Mouse (Mus musculus): Measurements from ENCODE around the gene Serpinb1b.

GRCm38 (mm10) chr13:33089566-33089965, 11.2 kb downstream of the Serpinb1b start:
- TF ChIP-seq POLR2A (IDR thresholded peaks at IDR 0.05; ENCODE audit: low read depth, low read length) = no peak
- TF ChIP-seq CTCF (IDR thresholded peaks at IDR 0.05; ENCODE audit: extremely low read depth, insufficient read depth, insufficient read length, insufficient replicate concordance) = no peak
